Mouse (Mus musculus) midbrain, embryonic 14.5 days (tissue): Measurements from ENCODE around the gene Madd. TPM values are rescaled to one million over a fixed set of nuclear protein-coding genes. Genes with fewer than 3 reads are reported as not detected.

ENCODE experiments used
- ATAC-seq: fragments of 200-750 bp; cut with Nextera tagmentation; 2 replicates; pipeline ENCODE4 v1.8.0; 2017; ENCODE audit warnings: moderate number of reproducible peaks, moderate library complexity; ENCODE audit not compliant: low FRiP score, low TSS enrichment
- DNase-seq: peaks from one replicate; pipeline ENCODE4 v3.0.0-alpha.2; 2015
- H3K27ac ChIP-seq: fragments of 300-500 bp; sonication (generic); replicated peaks from 2 replicates; pipeline ENCODE4 v1.5.1; 2014; ENCODE audit warnings: mild to moderate bottlenecking, low read depth, low read length, moderate library complexity
- H3K27me3 ChIP-seq: fragments of 300-500 bp; sonication (generic); 2 replicates; pipeline ENCODE4 v1.6.1; 2014; ENCODE audit warnings: low read length, control low read depth, mixed read lengths; ENCODE audit not compliant: control insufficient read depth, insufficient read depth
- H3K36me3 ChIP-seq: fragments of 300-500 bp; sonication (generic); 2 replicates; pipeline ENCODE4 v1.6.1; 2014; ENCODE audit warnings: low read length, control low read depth; ENCODE audit not compliant: control insufficient read depth, insufficient read depth
- H3K4me1 ChIP-seq: fragments of 300-500 bp; sonication (generic); 2 replicates; pipeline ENCODE4 v1.6.1; 2014; ENCODE audit warnings: mild to moderate bottlenecking, antibody characterized with exemption, low read length, control low read depth; ENCODE audit not compliant: control insufficient read depth, insufficient read depth
- H3K4me2 ChIP-seq: fragments of 300-500 bp; sonication (generic); 2 replicates; pipeline ENCODE4 v1.6.1; 2014; ENCODE audit warnings: mild to moderate bottlenecking, low read length, moderate library complexity
- H3K4me3 ChIP-seq: fragments of 300-500 bp; sonication (generic); replicated peaks from 2 replicates; pipeline ENCODE4 v1.5.1; 2014; ENCODE audit warnings: low read depth, low read length
- H3K9ac ChIP-seq: fragments of 300-500 bp; sonication (generic); replicated peaks from 2 replicates; pipeline ENCODE4 v1.6.1; 2014; ENCODE audit warnings: mild to moderate bottlenecking, low read length, moderate library complexity
- H3K9me3 ChIP-seq: fragments of 300-500 bp; sonication (generic); 2 replicates; pipeline ENCODE4 v1.6.1; 2016; ENCODE audit warnings: low read length, control low read depth, mixed read lengths; ENCODE audit not compliant: control insufficient read depth
- WGBS: fragments of 180-500 bp; shearing (Covaris S2); extraction: QIAGEN DNeasy Blood & Tissue Kit; methylation state at CpG from one replicate; pipeline ENCODE4 v1.1.7; 2014; 5-methylcytosine and 5-hydroxymethylcytosine counted together
- polyA plus RNA-seq: library from polyadenylated mRNA; unstranded; fragments of >200 nt; fragmentation: Nextera tagmentation; extraction: Ambion mirVana; gene quantifications from 2 replicates; pipeline ENCODE4 v1.2.1, GENCODE M21; 2014

Madd gene
- polyA plus RNA-seq, 1 experiment from 2014 or later, result 56.3 TPM

DNA sequence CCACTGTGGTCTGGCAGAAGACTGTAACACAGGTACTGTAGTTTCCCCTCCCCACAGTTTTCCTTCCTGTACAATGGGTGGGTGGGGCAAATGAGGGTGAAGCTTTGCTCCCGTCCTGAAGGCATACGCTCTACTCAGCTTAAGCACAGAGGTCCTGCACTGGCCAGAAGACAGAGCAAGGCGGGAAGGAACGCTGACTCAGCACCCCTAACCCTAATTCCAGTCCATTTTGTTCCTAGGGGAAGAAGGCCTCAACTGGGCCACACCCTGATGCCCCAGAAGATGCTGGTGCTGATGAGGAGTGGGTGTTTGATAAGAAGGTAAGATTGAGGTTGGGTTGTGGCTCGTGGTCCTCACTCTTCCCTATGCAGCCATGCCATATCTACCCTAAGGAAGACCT, 54.9 kb downstream of the Madd start:
- Histone ChIP-seq H3K9ac (no peak overlapping the region), H3K27me3 (no peaks in the 10 kb centered on the region), H3K4me2 (no peak overlapping the region), H3K36me3 (no peaks in the 10 kb centered on the region), H3K4me1 (no peaks in the 10 kb centered on the region), H3K9me3 (no peaks in the 10 kb centered on the region), H3K27ac (no peak overlapping the region), H3K4me3 (no peak overlapping the region)
- ATAC-seq, result no peak
- DNase-seq, result no peak
- 77% methylated on average over 5 of the region's 5 CpGs for WGBS

DNA sequence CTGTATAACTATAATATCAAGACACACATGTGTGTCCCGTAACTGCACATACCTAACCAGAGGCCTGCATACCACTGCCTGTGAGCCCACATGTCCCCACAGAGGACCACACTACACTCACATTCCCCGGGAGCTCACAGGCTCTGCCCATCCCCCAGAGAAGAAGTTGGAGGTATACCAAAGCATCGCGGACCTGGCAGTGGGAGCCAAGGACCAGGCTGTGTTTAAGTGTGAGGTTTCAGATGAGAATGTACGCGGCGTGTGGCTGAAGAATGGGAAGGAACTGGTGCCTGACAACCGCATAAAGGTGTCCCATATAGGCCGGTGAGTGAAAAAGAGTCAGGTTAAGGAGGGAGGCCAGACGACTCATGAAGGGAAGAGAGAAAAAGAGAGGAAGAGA, 58.5 kb downstream of the Madd start:
- Histone ChIP-seq H3K36me3 (no peaks in the 10 kb centered on the region), H3K4me3 (no peak overlapping the region), H3K27ac (no peak overlapping the region), H3K9ac (no peak overlapping the region), H3K4me2 (no peak overlapping the region), H3K4me1 (no peaks in the 10 kb centered on the region), H3K27me3 (no peaks in the 10 kb centered on the region), H3K9me3 (no peaks in the 10 kb centered on the region)
- no peak for ATAC-seq
- no peak for DNase-seq
- WGBS, result 92% methylated on average over 10 of the region's 10 CpGs

DNA sequence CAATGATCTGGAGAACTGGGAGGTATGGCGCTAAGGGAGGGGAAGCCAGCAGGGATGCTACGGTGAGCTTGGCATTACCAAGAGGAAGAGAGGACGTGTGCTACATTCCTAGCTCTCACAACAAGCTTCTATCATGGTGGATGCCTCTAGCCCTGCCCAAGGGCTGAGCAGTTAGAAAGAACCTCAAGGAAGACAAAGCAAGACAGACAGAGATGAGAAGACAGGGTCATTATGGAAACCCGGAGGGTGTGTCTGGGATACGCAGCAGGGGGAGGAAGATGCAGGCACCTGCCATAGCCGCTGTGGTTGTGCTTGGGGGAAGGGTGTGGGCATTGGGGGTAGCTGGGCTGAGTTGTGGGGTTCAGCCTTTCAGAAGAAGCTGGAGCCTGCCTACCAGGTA, 60.1 kb downstream of the Madd start:
- Histone ChIP-seq H3K27me3 (no peaks in the 10 kb centered on the region), H3K27ac (no peak overlapping the region), H3K9ac (no peak overlapping the region), H3K4me2 (no peak overlapping the region), H3K9me3 (no peaks in the 10 kb centered on the region), H3K4me1 (no peaks in the 10 kb centered on the region), H3K36me3 (no peaks in the 10 kb centered on the region), H3K4me3 (no peak overlapping the region)
- WGBS, result 79% methylated on average over 6 of the region's 6 CpGs
- DNase-seq (no peak), ATAC-seq (no peak)

DNA sequence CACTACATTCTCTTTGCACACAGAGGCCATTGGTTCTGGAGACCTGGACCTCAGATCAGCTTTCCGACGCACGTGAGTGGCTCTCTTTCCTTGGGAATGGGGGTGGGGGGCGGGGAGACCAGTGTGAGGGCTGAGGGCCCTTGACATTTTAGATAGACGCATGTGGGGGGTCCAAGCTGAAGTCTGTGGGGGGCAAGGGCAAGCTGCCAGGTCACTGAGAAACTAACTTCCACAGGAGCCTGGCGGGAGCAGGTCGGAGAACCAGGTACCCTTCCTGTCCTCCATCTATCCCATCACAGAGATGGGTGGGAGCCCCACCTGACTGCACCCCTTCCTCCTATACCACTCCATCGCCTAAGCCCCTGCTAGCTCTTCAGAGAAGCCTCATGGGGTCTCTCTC, 62.1 kb downstream of the Madd start:
- no peak for ATAC-seq
- WGBS, result 66% methylated on average over 8 of the region's 8 CpGs
- no peaks in the 10 kb centered on the region for H3K9me3 ChIP-seq
- H3K27ac ChIP-seq, result no peak overlapping the region
- DNase-seq, result no peak
- no peak overlapping the region for H3K4me3 ChIP-seq
- no peak overlapping the region for H3K4me2 ChIP-seq
- H3K4me1 ChIP-seq, result no peaks in the 10 kb centered on the region
- no peaks in the 10 kb centered on the region for H3K36me3 ChIP-seq
- H3K27me3 ChIP-seq, result no peaks in the 10 kb centered on the region
- no peak overlapping the region for H3K9ac ChIP-seq

DNA sequence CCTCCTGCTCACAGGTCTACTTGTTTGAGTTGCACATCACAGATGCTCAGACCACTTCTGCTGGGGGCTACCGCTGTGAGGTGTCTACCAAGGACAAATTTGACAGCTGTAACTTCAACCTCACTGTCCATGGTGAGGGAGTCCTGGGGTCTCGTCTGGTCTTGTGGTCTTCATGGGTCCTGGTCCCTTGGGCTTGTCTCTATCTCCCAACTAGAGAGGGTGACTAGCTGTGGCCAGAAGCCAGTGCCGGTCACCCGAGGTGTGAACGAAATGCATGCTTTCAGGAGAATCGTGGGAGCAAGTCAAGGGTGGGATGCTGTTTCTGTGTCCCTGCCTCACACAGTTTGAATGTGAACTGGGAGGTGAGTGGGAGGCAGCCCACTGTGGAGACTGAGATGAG, 62.6 kb downstream of the Madd start:
- DNase-seq, result no peak
- Histone ChIP-seq H3K9me3 (no peaks in the 10 kb centered on the region), H3K27ac (no peak overlapping the region), H3K36me3 (no peaks in the 10 kb centered on the region), H3K9ac (no peak overlapping the region), H3K4me3 (no peak overlapping the region), H3K27me3 (no peaks in the 10 kb centered on the region), H3K4me1 (no peaks in the 10 kb centered on the region), H3K4me2 (no peak overlapping the region)
- ATAC-seq, result no peak
- WGBS, result 89% methylated on average over 6 of the region's 6 CpGs

DNA sequence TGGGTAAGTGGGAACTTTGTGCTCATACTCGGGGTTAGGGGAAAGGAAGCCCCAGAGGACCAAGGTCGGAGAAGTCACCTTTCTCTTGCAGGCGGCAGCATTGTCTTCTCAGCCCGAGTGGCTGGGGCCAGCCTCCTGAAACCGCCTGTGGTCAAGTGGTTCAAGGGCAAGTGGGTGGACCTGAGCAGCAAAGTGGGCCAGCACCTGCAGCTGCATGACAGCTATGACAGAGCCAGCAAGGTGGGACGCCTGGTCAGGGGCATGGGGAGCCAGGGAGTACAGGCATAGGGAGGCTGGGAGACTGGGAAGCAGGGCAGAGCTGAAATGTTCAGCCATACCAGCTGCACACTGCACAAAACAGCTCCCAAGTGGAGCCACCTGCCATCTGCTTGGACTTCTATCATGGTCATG, 63.4 kb downstream of the Madd start:
- Histone ChIP-seq H3K4me1 (no peaks in the 10 kb centered on the region), H3K4me3 (no peak overlapping the region), H3K27ac (no peak overlapping the region), H3K4me2 (no peak overlapping the region), H3K9me3 (no peaks in the 10 kb centered on the region), H3K9ac (no peak overlapping the region), H3K27me3 (no peaks in the 10 kb centered on the region), H3K36me3 (no peaks in the 10 kb centered on the region)
- 80% methylated on average over 6 of the region's 6 CpGs for WGBS
- ATAC-seq (no peak), DNase-seq (no peak)

DNA sequence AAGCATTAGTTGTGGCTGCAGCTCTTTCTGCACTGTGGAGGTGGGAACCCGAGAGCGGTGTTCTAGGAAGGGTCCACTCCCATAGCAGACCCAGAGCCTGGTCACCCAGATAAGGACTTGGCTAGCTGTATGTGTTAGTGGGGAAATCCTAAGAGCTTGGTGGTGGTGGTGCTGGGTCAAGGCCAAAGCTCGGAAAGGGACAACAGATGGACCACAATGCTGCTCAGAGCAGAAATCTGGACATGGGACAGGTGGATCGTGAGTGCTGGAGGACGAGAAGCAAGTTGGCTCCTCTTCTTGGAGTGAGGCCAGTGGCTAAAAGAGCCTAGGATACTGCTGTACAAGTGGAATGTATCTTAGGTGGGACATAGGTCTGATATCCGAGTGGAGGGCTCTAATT, 64.1 kb downstream of the Madd start:
- DNase-seq (no peak), ATAC-seq (no peak)
- H3K27ac ChIP-seq, result no peak overlapping the region
- H3K27me3 ChIP-seq, result no peaks in the 10 kb centered on the region
- no peak overlapping the region for H3K9ac ChIP-seq
- no peaks in the 10 kb centered on the region for H3K36me3 ChIP-seq
- no peak overlapping the region for H3K4me3 ChIP-seq
- no peak overlapping the region for H3K4me2 ChIP-seq
- H3K9me3 ChIP-seq, result no peaks in the 10 kb centered on the region
- 88% methylated on average over 6 of the region's 6 CpGs for WGBS
- H3K4me1 ChIP-seq, result no peaks in the 10 kb centered on the region

DNA sequence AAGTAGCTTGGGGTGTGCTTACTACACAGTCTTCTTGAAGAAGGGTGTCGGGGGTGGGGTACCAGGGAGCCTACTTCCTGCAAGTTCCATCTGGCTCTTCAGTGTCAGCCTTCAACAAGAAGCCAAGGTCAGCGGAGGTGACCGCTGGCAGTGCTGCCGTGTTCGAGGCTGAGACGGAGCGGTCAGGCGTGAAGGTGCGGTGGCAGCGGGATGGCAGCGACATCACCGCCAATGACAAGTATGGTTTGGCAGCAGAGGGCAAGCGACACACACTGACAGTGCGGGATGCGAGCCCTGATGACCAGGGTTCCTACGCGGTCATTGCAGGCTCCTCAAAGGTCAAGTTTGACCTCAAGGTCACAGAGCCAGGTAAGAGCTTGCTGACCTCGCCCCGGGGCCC, 64.6 kb downstream of the Madd start:
- no peak overlapping the region for H3K9ac ChIP-seq
- no peak overlapping the region for H3K4me3 ChIP-seq
- no peak overlapping the region for H3K27ac ChIP-seq
- no peak for DNase-seq
- H3K4me2 ChIP-seq, result no peak overlapping the region
- no peaks in the 10 kb centered on the region for H3K36me3 ChIP-seq
- H3K9me3 ChIP-seq, result no peaks in the 10 kb centered on the region
- H3K4me1 ChIP-seq, result no peaks in the 10 kb centered on the region
- WGBS, result 88% methylated on average over 19 of the region's 19 CpGs
- H3K27me3 ChIP-seq, result no peaks in the 10 kb centered on the region
- no peak for ATAC-seq

DNA sequence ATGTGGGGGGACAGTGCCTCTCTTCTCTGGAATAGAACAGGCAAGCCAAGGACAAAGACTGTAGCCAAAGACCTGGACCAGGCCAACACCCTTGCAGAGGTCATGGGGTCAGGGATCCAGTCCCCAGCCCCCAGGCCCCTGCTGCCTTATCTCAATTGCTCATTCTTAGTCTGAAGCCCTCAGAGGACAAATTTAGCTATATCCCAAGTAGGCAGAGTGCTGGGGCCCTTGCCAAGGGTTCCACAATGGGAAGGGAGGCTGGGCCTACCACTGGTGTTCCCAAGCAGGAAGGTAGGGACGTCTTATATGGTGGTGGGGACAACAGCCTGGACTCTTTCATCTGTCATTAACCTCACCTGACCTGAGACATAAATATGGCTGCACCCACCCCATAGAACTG, 65.0 kb downstream of the Madd start:
- Histone ChIP-seq H3K36me3 (no peaks in the 10 kb centered on the region), H3K4me1 (no peaks in the 10 kb centered on the region), H3K27me3 (no peaks in the 10 kb centered on the region), H3K4me2 (no peak overlapping the region), H3K4me3 (no peak overlapping the region), H3K9me3 (no peaks in the 10 kb centered on the region), H3K27ac (no peak overlapping the region), H3K9ac (no peak overlapping the region)
- WGBS, result 75% methylated on average over 1 of the region's 1 CpGs
- ATAC-seq (no peak), DNase-seq (no peak)
